Mouse (Mus musculus) megakaryocyte, embryonic 14.5 days (primary cell): ENCODE measurements around the gene Wnt1. TPM values are rescaled to one million over a fixed set of nuclear protein-coding genes. Genes with fewer than 3 reads are reported as not detected.

Experiments used
- H3K27me3 ChIP-seq: replicated peaks from 2 replicates; pipeline ENCODE3; 2012; ENCODE audit warnings: inconsistent platforms
- H3K36me3 ChIP-seq: replicated peaks from 2 replicates; pipeline ENCODE3; 2012; ENCODE audit warnings: low read length, inconsistent platforms, mixed read lengths
- H3K4me1 ChIP-seq: 2 replicates; pipeline ENCODE4 v1.6.1; 2012; ENCODE audit warnings: inconsistent platforms
- H3K4me3 ChIP-seq: replicated peaks from 2 replicates; pipeline ENCODE3; 2012; ENCODE audit warnings: moderate library complexity, mild to moderate bottlenecking, inconsistent platforms
- H3K9me3 ChIP-seq: 2 replicates; pipeline ENCODE4 v1.6.1; 2012; ENCODE audit warnings: inconsistent platforms
- FLI1 ChIP-seq: IDR thresholded peaks from 2 replicates; pipeline ENCODE4 v1.6.1; 2012; ENCODE audit warnings: low read length, inconsistent platforms, mixed read lengths
- GATA1 ChIP-seq: IDR thresholded peaks from 3 replicates; pipeline ENCODE4 v1.6.1; 2012; ENCODE audit warnings: mixed read lengths, low read length, inconsistent platforms, borderline replicate concordance
- polyA plus RNA-seq: library from polyadenylated mRNA; stranded (reverse); fragments of >175 nt; gene quantifications from 2 replicates; pipeline ENCODE4 v1.2.3, GENCODE M21; 2012; ENCODE audit warnings: low replicate concordance; ENCODE audit not compliant: insufficient read depth

The Wnt1 gene
- polyA plus RNA-seq, 1 experiment = not detected

DNA sequence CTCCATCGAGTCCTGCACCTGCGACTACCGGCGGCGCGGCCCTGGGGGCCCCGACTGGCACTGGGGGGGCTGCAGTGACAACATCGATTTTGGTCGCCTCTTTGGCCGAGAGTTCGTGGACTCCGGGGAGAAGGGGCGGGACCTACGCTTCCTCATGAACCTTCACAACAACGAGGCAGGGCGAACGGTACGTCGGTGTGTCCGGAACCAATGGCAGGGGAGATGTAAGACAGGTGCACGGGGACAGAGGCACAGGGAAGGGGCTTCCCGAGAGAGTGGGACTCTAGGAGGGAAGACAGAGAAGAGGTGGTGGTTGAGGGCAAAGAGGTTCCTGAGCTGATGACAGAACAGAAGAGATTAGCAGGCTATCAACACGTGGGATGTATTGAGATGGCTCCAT is 2.1 kb downstream of the Wnt1 start:
- H3K36me3 ChIP-seq = no peaks in the 10 kb centered on the region
- no peak for TF ChIP-seq GATA1
- TF ChIP-seq FLI1 = no peak
- H3K27me3 ChIP-seq = peaks cover 96% of the 10 kb centered on the region
- H3K4me1 ChIP-seq = peaks cover 66% of the 10 kb centered on the region
- peaks cover 14% of the 10 kb centered on the region; the same call in 1 of the 2 replicates for H3K9me3 ChIP-seq
- H3K4me3 ChIP-seq = peak overlapping the region; percentile 64

DNA sequence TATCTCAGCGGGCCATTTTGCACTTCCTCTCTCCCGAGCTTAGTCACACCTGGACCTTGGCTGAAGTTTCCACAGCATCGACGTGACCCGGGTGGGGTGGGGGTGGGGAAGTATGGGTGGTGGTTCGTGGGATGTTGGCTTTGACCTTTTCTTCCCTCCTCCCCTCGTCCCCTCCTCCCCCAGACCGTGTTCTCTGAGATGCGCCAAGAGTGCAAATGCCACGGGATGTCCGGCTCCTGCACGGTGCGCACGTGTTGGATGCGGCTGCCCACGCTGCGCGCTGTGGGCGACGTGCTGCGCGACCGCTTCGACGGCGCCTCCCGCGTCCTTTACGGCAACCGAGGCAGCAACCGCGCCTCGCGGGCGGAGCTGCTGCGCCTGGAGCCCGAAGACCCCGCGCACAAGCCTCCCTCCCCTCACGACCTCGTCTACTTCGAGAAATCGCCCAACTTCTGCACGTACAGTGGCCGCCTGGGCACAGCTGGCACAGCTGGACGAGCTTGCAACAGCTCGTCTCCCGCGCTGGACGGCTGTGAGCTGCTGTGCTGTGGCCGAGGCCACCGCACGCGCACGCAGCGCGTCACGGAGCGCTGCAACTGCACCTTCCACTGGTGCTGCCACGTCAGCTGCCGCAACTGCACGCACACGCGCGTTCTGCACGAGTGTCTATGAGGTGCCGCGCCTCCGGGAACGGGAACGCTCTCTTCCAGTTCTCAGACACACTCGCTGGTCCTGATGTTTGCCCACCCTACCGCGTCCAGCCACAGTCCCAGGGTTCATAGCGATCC is 2.8 kb downstream of the Wnt1 start:
- peaks cover 14% of the 10 kb centered on the region; the same call in 1 of the 2 replicates for H3K9me3 ChIP-seq
- TF ChIP-seq GATA1 = no peak
- TF ChIP-seq FLI1 = no peak
- H3K4me3 ChIP-seq = peak overlapping the region; percentile 88
- H3K27me3 ChIP-seq = peaks cover 99% of the 10 kb centered on the region
- peaks cover 72% of the 10 kb centered on the region for H3K4me1 ChIP-seq
- no peaks in the 10 kb centered on the region for H3K36me3 ChIP-seq

DNA sequence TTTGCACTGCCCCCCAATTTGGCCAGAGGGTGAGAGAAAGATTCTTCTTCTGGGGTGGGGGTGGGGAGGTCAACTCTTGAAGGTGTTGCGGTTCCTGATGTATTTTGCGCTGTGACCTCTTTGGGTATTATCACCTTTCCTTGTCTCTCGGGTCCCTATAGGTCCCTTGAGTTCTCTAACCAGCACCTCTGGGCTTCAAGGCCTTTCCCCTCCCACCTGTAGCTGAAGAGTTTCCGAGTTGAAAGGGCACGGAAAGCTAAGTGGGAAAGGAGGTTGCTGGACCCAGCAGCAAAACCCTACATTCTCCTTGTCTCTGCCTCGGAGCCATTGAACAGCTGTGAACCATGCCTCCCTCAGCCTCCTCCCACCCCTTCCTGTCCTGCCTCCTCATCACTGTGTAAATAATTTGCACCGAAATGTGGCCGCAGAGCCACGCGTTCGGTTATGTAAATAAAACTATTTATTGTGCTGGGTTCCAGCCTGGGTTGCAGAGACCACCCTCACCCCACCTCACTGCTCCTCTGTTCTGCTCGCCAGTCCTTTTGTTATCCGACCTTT is 3.6 kb downstream of the Wnt1 start:
- peaks cover 14% of the 10 kb centered on the region; the same call in 1 of the 2 replicates for H3K9me3 ChIP-seq
- no peaks in the 10 kb centered on the region for H3K36me3 ChIP-seq
- no peak for TF ChIP-seq GATA1
- TF ChIP-seq FLI1 = no peak
- H3K27me3 ChIP-seq = peaks cover 99% of the 10 kb centered on the region
- peak overlapping the region; percentile 88 for H3K4me3 ChIP-seq
- H3K4me1 ChIP-seq = peaks cover 78% of the 10 kb centered on the region

DNA sequence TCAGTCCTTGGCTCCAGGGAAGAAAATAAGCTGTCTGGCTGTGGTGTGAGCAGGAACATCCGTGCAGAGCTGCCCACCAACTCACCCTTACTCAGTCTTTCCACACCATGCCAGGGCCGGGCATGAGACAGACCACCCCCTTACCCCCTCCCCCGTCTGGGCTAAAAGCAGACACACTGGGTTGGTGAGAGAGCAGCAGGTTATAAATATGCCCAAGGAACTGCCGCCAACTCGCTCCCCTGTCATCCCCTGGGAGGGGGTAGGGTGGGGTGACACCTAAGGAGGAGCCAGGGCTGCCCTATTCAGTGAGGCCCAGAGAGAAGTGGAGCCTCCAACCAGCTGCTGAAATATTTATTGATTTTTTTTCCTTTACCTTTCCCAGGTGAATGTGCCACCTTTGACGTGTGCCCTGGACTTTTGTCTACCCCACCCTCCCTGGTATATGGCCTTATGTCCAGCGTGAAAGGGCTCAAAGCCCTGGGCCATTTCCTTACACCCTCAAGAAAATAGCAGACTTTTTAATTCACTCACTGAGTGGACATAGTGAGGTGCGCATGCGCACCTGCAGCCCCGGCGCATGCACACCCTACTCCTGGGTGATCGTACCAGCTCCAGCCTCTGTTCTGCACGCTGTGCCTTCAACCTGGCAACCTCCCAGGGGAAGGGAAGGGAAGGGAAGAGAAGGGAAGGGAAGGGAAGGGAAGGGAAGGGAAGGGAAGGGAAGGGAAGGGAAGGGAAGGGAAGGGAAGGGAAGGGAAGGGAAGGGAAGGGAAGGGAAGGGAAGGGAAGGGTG is 7.3 kb downstream of the Wnt1 start:
- peaks cover 99% of the 10 kb centered on the region for H3K27me3 ChIP-seq
- H3K4me1 ChIP-seq = peaks cover 44% of the 10 kb centered on the region
- H3K36me3 ChIP-seq = no peaks in the 10 kb centered on the region
- peaks cover 12% of the 10 kb centered on the region; the same call in 1 of the 2 replicates for H3K9me3 ChIP-seq
- no peak overlapping the region for H3K4me3 ChIP-seq
- TF ChIP-seq FLI1 (no peak), GATA1 (no peak)

DNA sequence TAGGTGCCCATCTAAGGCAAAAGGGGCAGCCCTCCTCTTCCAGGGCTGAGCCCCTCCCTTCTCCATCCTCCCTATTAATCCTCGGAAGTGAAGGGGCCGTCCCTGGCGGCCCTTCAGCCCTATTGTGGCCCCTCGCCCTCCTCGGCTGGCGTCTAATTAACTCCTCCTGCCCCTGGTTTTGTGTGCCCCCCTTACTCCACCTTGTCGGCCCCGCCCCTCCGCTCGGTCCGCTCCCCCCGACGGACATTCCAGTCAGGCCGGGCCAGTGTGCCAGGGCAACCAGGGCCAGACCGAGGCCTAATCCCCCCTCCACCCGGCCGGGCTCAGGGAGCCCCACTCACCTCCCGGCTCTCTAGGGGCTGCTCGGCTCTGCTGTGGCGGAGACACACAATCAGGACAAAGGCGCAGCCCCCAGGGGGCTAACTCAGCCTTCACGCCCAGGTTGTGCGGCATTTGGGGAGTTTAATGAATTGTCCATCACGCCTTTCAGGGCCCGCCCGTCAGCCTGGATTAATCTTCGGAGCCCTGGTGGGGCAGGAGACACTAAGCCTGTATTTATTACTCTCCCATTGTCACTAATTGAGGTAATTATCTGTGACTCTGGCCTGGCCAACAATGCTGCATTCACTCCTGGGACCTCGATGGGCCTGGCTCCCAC is 8.3 kb downstream of the Wnt1 start:
- Histone ChIP-seq H3K36me3 (no peaks in the 10 kb centered on the region), H3K9me3 (peaks cover 4% of the 10 kb centered on the region; the same call in 1 of the 2 replicates)

DNA sequence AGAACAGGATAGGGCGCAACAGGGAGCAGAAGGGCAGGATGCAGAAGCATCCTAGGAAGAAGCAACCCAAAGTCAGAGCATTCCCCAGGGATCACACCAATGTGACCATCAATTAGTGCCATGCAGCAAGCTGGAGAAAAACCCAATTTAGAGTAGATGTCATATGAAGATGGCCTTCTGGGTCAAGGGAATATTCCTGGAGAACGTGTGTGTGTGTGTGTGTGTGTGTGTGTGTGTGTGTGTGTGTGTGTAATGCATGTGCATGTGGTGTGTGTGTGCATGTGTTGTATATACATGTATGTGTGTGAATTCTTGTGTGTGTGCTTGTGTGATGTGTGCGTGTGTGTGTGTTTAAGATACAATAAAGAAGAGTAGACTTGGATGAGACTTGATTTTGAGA is 9.2 kb downstream of the Wnt1 start:
- TF ChIP-seq FLI1 (no peak), GATA1 (no peak)
- Histone ChIP-seq H3K4me3 (no peak overlapping the region), H3K36me3 (no peaks in the 10 kb centered on the region), H3K27me3 (peaks cover 97% of the 10 kb centered on the region), H3K4me1 (peaks cover 38% of the 10 kb centered on the region), H3K9me3 (peaks cover 3% of the 10 kb centered on the region; the same call in 1 of the 2 replicates)

More for the DNA sequence above, 8.3 kb downstream of the Wnt1 start:
- peaks cover 99% of the 10 kb centered on the region for H3K27me3 ChIP-seq
- no peak overlapping the region for H3K4me3 ChIP-seq
- no peak for TF ChIP-seq FLI1
- TF ChIP-seq GATA1 = no peak
- peaks cover 38% of the 10 kb centered on the region for H3K4me1 ChIP-seq

DNA sequence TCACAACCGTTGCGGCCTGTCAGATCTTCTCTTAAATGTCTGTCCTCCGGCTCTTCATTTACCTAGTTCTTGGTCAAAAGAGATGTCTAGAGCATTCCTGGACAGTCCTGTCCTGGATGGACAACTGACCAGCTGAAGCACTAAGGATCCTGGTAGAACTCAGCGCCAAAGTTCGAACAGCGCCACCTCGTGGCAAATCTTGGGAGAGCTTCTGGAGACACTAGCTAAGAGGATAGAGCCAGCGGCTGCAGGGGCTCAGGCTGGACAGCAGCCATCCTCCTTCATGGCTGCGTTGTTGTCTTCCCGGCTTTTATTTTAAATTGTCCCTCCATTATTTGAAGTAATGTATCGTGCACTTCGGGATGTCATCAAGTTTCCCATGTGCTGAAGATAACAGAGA is 9.7 kb downstream of the Wnt1 start:
- H3K9me3 ChIP-seq = peaks cover 3% of the 10 kb centered on the region; the same call in 1 of the 2 replicates
- H3K4me3 ChIP-seq = no peak overlapping the region
- H3K36me3 ChIP-seq = no peaks in the 10 kb centered on the region
- peaks cover 98% of the 10 kb centered on the region for H3K27me3 ChIP-seq
- peaks cover 41% of the 10 kb centered on the region for H3K4me1 ChIP-seq
- TF ChIP-seq GATA1 (no peak), FLI1 (no peak)

DNA sequence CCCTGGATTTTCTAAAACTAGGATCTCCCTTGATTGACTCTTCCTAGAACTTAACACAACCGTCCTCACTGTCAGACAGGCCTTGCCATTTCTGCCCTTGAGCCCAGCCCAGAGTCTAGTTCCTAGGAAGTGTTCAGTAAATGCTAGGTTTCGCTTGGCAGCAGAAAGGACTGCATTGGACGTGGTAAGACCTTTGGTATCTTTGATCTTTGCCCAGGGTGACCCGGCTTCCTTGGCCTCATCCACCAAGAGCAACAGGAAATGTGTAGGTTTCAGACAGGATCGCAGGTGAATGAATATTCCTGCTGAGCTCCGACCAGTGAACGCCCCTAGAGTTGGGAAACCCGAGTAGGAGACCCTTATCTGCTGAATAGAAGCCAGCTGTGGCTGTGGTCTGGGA is 13.3 kb downstream of the Wnt1 start:
- Histone ChIP-seq H3K27me3 (peaks cover 98% of the 10 kb centered on the region), H3K4me1 (peaks cover 55% of the 10 kb centered on the region), H3K4me3 (peak overlapping the region; percentile 81), H3K9me3 (no peaks in the 10 kb centered on the region), H3K36me3 (no peaks in the 10 kb centered on the region)
- no peak for TF ChIP-seq GATA1
- TF ChIP-seq FLI1 = no peak

DNA sequence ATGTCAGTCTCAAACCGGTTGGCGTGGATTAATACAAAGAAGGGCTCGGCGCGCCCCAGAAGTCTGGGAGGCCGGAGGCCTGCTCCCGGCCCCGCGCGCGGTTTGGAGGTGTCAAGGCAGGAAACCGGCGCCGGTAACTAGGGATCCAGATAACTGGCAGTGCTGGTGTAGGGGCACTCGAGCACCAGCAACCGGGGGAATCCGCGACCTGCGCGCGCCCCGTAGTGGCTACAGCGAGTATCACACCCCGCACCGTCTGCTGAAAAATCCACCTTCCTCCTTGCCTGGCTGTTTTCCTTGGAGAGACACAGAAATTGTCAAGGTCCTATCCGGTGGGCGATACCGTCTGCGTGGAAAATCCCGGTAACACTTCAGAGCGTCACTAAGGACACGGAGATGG is 14.4 kb downstream of the Wnt1 start:
- H3K36me3 ChIP-seq = no peaks in the 10 kb centered on the region
- H3K4me1 ChIP-seq = peaks cover 64% of the 10 kb centered on the region
- H3K4me3 ChIP-seq = peak overlapping the region; percentile 81
- peaks cover 98% of the 10 kb centered on the region for H3K27me3 ChIP-seq
- no peaks in the 10 kb centered on the region for H3K9me3 ChIP-seq
- no peak for TF ChIP-seq GATA1
- TF ChIP-seq FLI1 = no peak
